Mouse (Mus musculus) intestine, embryonic 14.5 days (tissue): Measurements from ENCODE around the gene Arl11. TPM values are rescaled to one million over a fixed set of nuclear protein-coding genes. Genes with fewer than 3 reads are reported as not detected.

Experiments
- ATAC-seq: fragments of 200-750 bp; cut with Nextera tagmentation; replicated peaks from 2 replicates; pipeline ENCODE4 v1.8.0; 2017; ENCODE audit warnings: low read depth, moderate number of reproducible peaks, moderate TSS enrichment, moderate library complexity; ENCODE audit not compliant: low FRiP score, low TSS enrichment
- DNase-seq: peaks from one replicate; pipeline ENCODE4 v3.0.0-alpha.2; 2018; ENCODE audit warnings: low spot score
- H3K27ac ChIP-seq: fragments of 300-500 bp; sonication (generic); 2 replicates; pipeline ENCODE4 v1.5.1; 2014; ENCODE audit warnings: low read depth, mild to moderate bottlenecking, control low read depth
- H3K27me3 ChIP-seq: fragments of 300-500 bp; sonication (generic); replicated peaks from 2 replicates; pipeline ENCODE4 v1.6.1; 2014; ENCODE audit warnings: low read length, control low read depth; ENCODE audit not compliant: control insufficient read depth, insufficient read depth
- H3K36me3 ChIP-seq: fragments of 300-500 bp; sonication (generic); 2 replicates; pipeline ENCODE4 v1.6.1; 2014; ENCODE audit warnings: low read length, control low read depth; ENCODE audit not compliant: control insufficient read depth, insufficient read depth
- H3K4me1 ChIP-seq: fragments of 300-500 bp; sonication (generic); replicated peaks from 2 replicates; pipeline ENCODE4 v1.6.1; 2014; ENCODE audit warnings: low read length, control low read depth, mixed read lengths; ENCODE audit not compliant: control insufficient read depth, insufficient read depth
- H3K4me2 ChIP-seq: fragments of 300-500 bp; sonication (generic); 2 replicates; pipeline ENCODE4 v1.6.1; 2014; ENCODE audit warnings: low read length
- H3K4me3 ChIP-seq: fragments of 300-500 bp; sonication (generic); 2 replicates; pipeline ENCODE4 v1.5.1; 2014; ENCODE audit warnings: low read depth, low read length, control low read depth, mixed read lengths
- H3K9ac ChIP-seq: fragments of 300-500 bp; sonication (generic); 2 replicates; pipeline ENCODE4 v1.6.1; 2014; ENCODE audit warnings: mild to moderate bottlenecking, low read length
- H3K9me3 ChIP-seq: fragments of 300-500 bp; sonication (generic); 2 replicates; pipeline ENCODE4 v1.6.1; 2016; ENCODE audit warnings: low read length, control low read depth; ENCODE audit not compliant: control insufficient read depth
- WGBS: fragments of 180-500 bp; shearing (Covaris S2); extraction: QIAGEN DNeasy Blood & Tissue Kit; methylation state at CpG from one replicate; pipeline ENCODE4 v1.1.7; 2014; 5-methylcytosine and 5-hydroxymethylcytosine counted together
- polyA plus RNA-seq: library from polyadenylated mRNA; unstranded; fragments of >200 nt; fragmentation: Nextera tagmentation; extraction: Ambion mirVana; gene quantifications from 2 replicates; pipeline ENCODE4 v1.2.1, GENCODE M21; 2014

The Arl11 gene
- polyA plus RNA-seq, 1 experiment from 2014 or later = 0.91 TPM

DNA sequence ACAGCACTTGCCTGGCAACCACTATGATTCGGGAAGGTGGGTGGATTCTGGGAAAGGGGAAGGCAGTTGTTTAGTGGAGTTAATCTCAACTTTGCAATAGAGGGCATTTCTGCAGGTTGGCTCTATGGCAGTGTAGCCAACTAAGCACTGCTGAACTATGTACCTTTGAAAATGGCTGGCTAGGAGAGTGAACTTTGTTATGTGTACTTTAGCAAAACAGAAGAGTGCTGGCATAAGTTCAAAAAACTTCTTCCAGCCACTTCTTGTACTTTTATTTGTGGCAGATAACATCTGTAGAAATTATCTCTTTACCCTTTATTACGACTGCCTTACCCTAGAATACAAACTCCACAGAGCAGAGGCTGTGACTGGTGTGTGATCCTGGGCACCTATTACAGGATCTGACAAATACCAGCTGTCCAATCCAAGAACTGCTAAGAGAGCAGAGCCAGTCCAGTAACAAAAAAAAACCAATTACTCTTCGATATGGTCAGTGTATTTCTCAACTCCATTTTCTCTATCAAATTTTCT, 51.5 kb downstream of the Arl11 start:
- H3K36me3 ChIP-seq = peaks cover 3% of the 10 kb centered on the region; the same call in 1 of the 2 replicates
- no peak for DNase-seq
- no peak for ATAC-seq
- H3K27me3 ChIP-seq = no peaks in the 10 kb centered on the region
- 35% methylated on average over 3 of the region's 3 CpGs for WGBS
- peaks cover 12% of the 10 kb centered on the region; the same call in 1 of the 2 replicates for H3K4me1 ChIP-seq
- 0 out of 2 replicates have a peak overlapping the region, but pooled peaks have one; percentile 64 for H3K4me3 ChIP-seq
- H3K4me2 ChIP-seq = peak overlapping the region; percentile 55
- H3K9me3 ChIP-seq = no peaks in the 10 kb centered on the region
- no peak overlapping the region for H3K27ac ChIP-seq
- H3K9ac ChIP-seq = no peak overlapping the region

Other genes with a start within 250 kb of the Arl11 start
- 3.7 and 4.5 TPM in 2 replicates for gene Sacs, start 171.3 kb upstream of the Arl11 start, polyA plus RNA-seq
- 0.14 and 0.20 TPM in 2 replicates for gene Sgcg, start 51.3 kb upstream of the Arl11 start, polyA plus RNA-seq
- 8.0 and 9.2 TPM in 2 replicates for gene Ebpl, start 50.7 kb downstream of the Arl11 start, polyA plus RNA-seq
- 56.6 and 64.0 TPM in 2 replicates for gene Kpna3, start 130.1 kb downstream of the Arl11 start, polyA plus RNA-seq
- gene Spryd7, start 247.1 kb downstream of the Arl11 start, polyA plus RNA-seq = 19.6 and 20.9 TPM in 2 replicates